Mouse (Mus musculus) MEL (cell line): Measurements from ENCODE around the gene Acadm. TPM values are rescaled to one million over a fixed set of nuclear protein-coding genes. Genes with fewer than 3 reads are reported as not detected.

Source experiments
- DNase-seq: peaks from one replicate; pipeline ENCODE4 v3.0.0; 2011; ENCODE audit warnings: low read depth, low spot score
- H3K27ac ChIP-seq: 2 replicates; pipeline ENCODE4 v1.5.1; 2012; ENCODE audit warnings: low read depth, mild to moderate bottlenecking, control low read depth, low read length, moderate library complexity; ENCODE audit not compliant: control insufficient read depth
- H3K27me3 ChIP-seq, 2 experiments: fragments of 150-350 bp in 1 of 2; sonication (generic) in 1 of 2; 2 replicates each; pipeline ENCODE4 v1.6.1; 2012; ENCODE audit warnings: low read length in 2 of 2, mild to moderate bottlenecking in 2 of 2, improper control_type of control experiment in 1 of 2, moderate library complexity in 1 of 2; ENCODE audit not compliant: insufficient read depth in 2 of 2, control insufficient read depth in 1 of 2
- H3K36me3 ChIP-seq, 2 experiments: 2 replicates each; pipeline ENCODE4 v1.6.1; 2012 to 2014; ENCODE audit warnings: low read length in 2 of 2, improper control_type of control experiment in 1 of 2, inconsistent platforms in 1 of 2, mild to moderate bottlenecking in 1 of 2; ENCODE audit not compliant: insufficient read depth in 2 of 2, control insufficient read depth in 1 of 2
- H3K4me1 ChIP-seq, 2 experiments: fragments of 150-350 bp in 1 of 2; sonication (generic) in 1 of 2; 2 replicates each; pipeline ENCODE4 v1.6.1; 2012; ENCODE audit warnings: low read length in 2 of 2, improper control_type of control experiment in 1 of 2, mild to moderate bottlenecking in 1 of 2; ENCODE audit not compliant: insufficient read depth in 2 of 2, control insufficient read depth in 1 of 2
- H3K4me3 ChIP-seq, 2 experiments: fragments of 150-350 bp in 1 of 2; sonication (generic) in 1 of 2; 2 replicates each; pipeline ENCODE4 v1.5.1; 2012; ENCODE audit warnings: low read depth in 2 of 2, low read length in 2 of 2, mild to moderate bottlenecking in 2 of 2, moderate library complexity in 2 of 2, control low read depth in 1 of 2, improper control_type of control experiment in 1 of 2; ENCODE audit not compliant: control insufficient read depth in 1 of 2, insufficient read depth in 1 of 2
- H3K79me2 ChIP-seq: 2 replicates; pipeline ENCODE4 v1.6.1; 2012; ENCODE audit warnings: mild to moderate bottlenecking, low read length, moderate library complexity; ENCODE audit not compliant: control insufficient read depth, poor library complexity, insufficient read depth
- H3K9ac ChIP-seq: 2 replicates; pipeline ENCODE4 v1.6.1; 2012; ENCODE audit warnings: low read depth, mild to moderate bottlenecking, control low read depth, low read length, moderate library complexity; ENCODE audit not compliant: control insufficient read depth, poor library complexity, severe bottlenecking
- H3K9me3 ChIP-seq: fragments of 150-350 bp; sonication (generic); replicated peaks from 2 replicates; pipeline ENCODE4 v1.6.1; 2012; ENCODE audit warnings: mild to moderate bottlenecking, low read length, improper control_type of control experiment, moderate library complexity; ENCODE audit not compliant: insufficient read depth
- CHD1 ChIP-seq: IDR thresholded peaks from 2 replicates; pipeline ENCODE4 v1.6.1; 2012; ENCODE audit warnings: low read depth, mild to moderate bottlenecking, inconsistent platforms, low read length, improper control_type of control experiment
- ELF1 ChIP-seq: IDR thresholded peaks from 2 replicates; pipeline ENCODE4 v1.6.1; 2014; ENCODE audit warnings: low read depth, mild to moderate bottlenecking, inconsistent platforms, low read length, improper control_type of control experiment, moderate library complexity
- EP300 ChIP-seq, 2 experiments: IDR thresholded peaks; 2 replicates each; pipeline ENCODE4 v1.6.1; 2011; ENCODE audit warnings: improper control_type of control experiment in 2 of 2, low read length in 2 of 2, low read depth in 1 of 2, mild to moderate bottlenecking in 1 of 2
- ETS1 ChIP-seq: IDR thresholded peaks from 2 replicates; pipeline ENCODE4 v1.6.1; 2012; ENCODE audit warnings: low read depth, mild to moderate bottlenecking, inconsistent platforms, low read length, improper control_type of control experiment, moderate library complexity
- GATA1 ChIP-seq: IDR thresholded peaks from 2 replicates; pipeline ENCODE4 v1.6.1; 2011; ENCODE audit warnings: low read depth, low read length, improper control_type of control experiment
- JUND ChIP-seq: IDR thresholded peaks from 2 replicates; pipeline ENCODE4 v1.6.1; 2011; ENCODE audit warnings: low read depth, mild to moderate bottlenecking, improper control_type of control experiment, low read length
- KAT2A ChIP-seq: conservative IDR thresholded peaks from 2 replicates; pipeline ENCODE4 v1.6.1; 2012; ENCODE audit warnings: low read depth, low read length, improper control_type of control experiment, inconsistent platforms
- MAFK ChIP-seq: IDR thresholded peaks from 2 replicates; pipeline ENCODE4 v1.6.1; 2011; ENCODE audit warnings: low read depth, mild to moderate bottlenecking, low read length, improper control_type of control experiment, borderline replicate concordance
- MAX ChIP-seq: IDR thresholded peaks from 2 replicates; pipeline ENCODE4 v1.6.1; 2011; ENCODE audit warnings: low read length, improper control_type of control experiment
- MXI1 ChIP-seq: IDR thresholded peaks from 2 replicates; pipeline ENCODE4 v1.6.1; 2011; ENCODE audit warnings: mild to moderate bottlenecking, low read depth, low read length, improper control_type of control experiment
- NELFE ChIP-seq: IDR thresholded peaks from 2 replicates; pipeline ENCODE4 v1.6.1; 2011; ENCODE audit warnings: low read depth, low read length, improper control_type of control experiment
- POLR2AphosphoS2 ChIP-seq: IDR thresholded peaks from 2 replicates; pipeline ENCODE4 v1.6.1; 2011; ENCODE audit warnings: low read length, improper control_type of control experiment
- POLR2AphosphoS5 ChIP-seq: IDR thresholded peaks from 2 replicates; pipeline ENCODE4 v1.6.1; 2012; ENCODE audit warnings: low read depth, borderline replicate concordance, mild to moderate bottlenecking, inconsistent platforms, low read length, moderate library complexity, mixed read lengths
- RAD21 ChIP-seq: IDR thresholded peaks from 2 replicates; pipeline ENCODE4 v1.6.1; 2011; ENCODE audit warnings: mild to moderate bottlenecking, low read depth, low read length, improper control_type of control experiment
- RCOR1 ChIP-seq: IDR thresholded peaks from 2 replicates; pipeline ENCODE4 v1.6.1; 2012; ENCODE audit warnings: low read depth, mild to moderate bottlenecking, inconsistent platforms, low read length, improper control_type of control experiment
- SIN3A ChIP-seq: IDR thresholded peaks from 2 replicates; pipeline ENCODE4 v1.6.1; 2012; ENCODE audit warnings: low read length, improper control_type of control experiment, inconsistent platforms
- SMC3 ChIP-seq: IDR thresholded peaks from 2 replicates; pipeline ENCODE4 v1.6.1; 2011; ENCODE audit warnings: low read depth, low read length, improper control_type of control experiment
- TCF12 ChIP-seq: IDR thresholded peaks from 2 replicates; pipeline ENCODE4 v1.6.1; 2014; ENCODE audit warnings: low read depth, mild to moderate bottlenecking, inconsistent platforms, low read length, improper control_type of control experiment, moderate library complexity
- USF1 ChIP-seq: IDR thresholded peaks from 2 replicates; pipeline ENCODE4 v1.6.1; 2014; ENCODE audit warnings: low read depth, mild to moderate bottlenecking, inconsistent platforms, low read length, improper control_type of control experiment, moderate library complexity
- ZC3H11A ChIP-seq: IDR thresholded peaks from 2 replicates; pipeline ENCODE4 v1.6.1; 2012; ENCODE audit warnings: low read depth, mild to moderate bottlenecking, inconsistent platforms, low read length, improper control_type of control experiment
- ZMIZ1 ChIP-seq: IDR thresholded peaks from 2 replicates; pipeline ENCODE4 v1.6.1; 2012; ENCODE audit warnings: low read depth, mild to moderate bottlenecking, inconsistent platforms, low read length, improper control_type of control experiment, moderate library complexity
- polyA plus RNA-seq, 2 experiments: library from polyadenylated mRNA; stranded (reverse) in 1 of 2; unstranded in 1 of 2; fragments of >175 nt in 1 of 2; fragments of >200 nt in 1 of 2; gene quantifications; 2 replicates each; pipeline versions ENCODE4 v1.2.1 to v1.2.4; 2012; ENCODE audit warnings: low replicate concordance in 2 of 2, low read depth in 1 of 2; ENCODE audit not compliant: insufficient read length in 2 of 2, insufficient read depth in 1 of 2, missing spikeins in 1 of 2
- total RNA-seq: library from RNA; depleted of rRNA; stranded (reverse); fragments of 300-350 nt; gene quantifications from 2 replicates; pipeline ENCODE4 v1.2.3, GENCODE M21; 2012

The Acadm gene
- total and polyA plus RNA-seq, 3 experiments, result 36.7 to 44.3 TPM; not detected in 1

DNA sequence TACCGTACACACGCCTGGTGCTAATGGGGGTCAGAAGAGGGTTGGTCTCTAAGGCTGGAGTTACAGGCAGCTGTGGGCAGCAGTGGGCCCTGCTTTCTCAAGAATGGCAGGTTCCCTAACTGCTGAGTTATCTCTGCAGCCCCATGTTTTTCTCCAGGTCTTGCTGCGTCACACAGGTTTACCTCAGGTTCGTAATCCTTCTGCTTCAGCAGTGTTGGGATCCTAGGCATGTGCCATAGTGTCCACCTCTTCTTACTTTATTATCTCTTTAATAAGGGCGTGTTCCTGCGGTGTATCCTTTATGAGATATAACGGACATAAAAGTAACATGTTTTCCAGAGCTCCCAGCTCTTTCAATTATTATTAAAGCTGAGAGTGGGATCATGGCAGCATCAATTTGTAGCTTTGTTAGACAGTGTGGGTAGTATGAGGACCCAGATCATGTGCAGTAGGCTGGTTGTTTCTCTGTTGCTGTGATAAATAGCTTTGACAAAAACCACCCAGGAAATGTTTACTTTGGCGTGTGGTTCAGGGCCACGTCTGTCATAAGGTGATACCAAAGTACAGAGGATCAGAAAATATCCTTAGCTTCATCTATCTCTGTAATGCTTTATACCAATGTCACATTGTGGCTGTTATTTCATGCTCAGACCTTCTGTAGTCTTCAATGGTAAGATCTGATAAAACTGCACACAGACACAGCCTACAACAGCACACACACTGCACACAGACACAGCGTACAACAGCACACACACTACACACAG, 23.1 kb downstream of the Acadm start (continued):
- TF ChIP-seq EP300 (IDR thresholded peaks at IDR 0.05; ENCODE audit: low read depth in 1 of 2, low read length in 2 of 2) (peak; percentile 47 to 57; a peak in 2 of 4 replicates), RCOR1 (0 out of 2 replicates have a peak, but pooled peaks have one; percentile 16), MAFK (no peak), SMC3 (no peak), JUND (no peak), RAD21 (no peak), POLR2AphosphoS2 (no peak), ETS1 (peak; percentile 37; the same call in 1 of the 2 replicates), USF1 (no peak), SIN3A (peak; percentile 55; the same call in 1 of the 2 replicates)

DNA sequence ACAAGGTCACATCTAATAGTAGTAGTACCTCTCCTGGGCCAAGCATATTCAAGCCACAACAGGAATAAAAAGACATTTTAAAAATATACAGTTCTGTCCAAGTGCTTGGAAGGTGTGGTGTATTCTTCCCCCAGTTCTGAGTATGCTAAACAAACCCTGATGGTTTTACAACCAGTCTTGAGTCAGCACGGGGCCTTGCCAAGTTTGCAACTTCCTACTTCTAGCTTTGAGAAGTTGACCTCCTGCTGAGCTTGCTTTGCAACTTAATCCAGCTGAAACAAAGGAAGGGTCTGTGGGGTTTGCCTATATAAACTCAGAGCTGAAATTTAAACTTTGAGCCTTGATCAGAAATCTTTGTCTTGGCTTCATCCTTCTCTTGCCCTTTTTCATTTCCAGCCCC, 27.2 kb downstream of the Acadm start:
- Histone ChIP-seq H3K36me3 (peaks cover 1 to 31% of the 10 kb centered on the region in 2 experiments; a peak in 3 of 4 replicates), H3K27ac (peak overlapping the region; percentile 64), H3K79me2 (peaks cover 8% of the 10 kb centered on the region), H3K4me1 (peaks cover 14 to 25% of the 10 kb centered on the region in 2 experiments), H3K4me3 (no peak overlapping the region), H3K27me3 (no peaks in the 10 kb centered on the region), H3K9ac (0 out of 2 replicates have a peak overlapping the region, but pooled peaks have one; percentile 28), H3K9me3 (no peaks in the 10 kb centered on the region)
- TF ChIP-seq MAX, result no peak
- no peak for TF ChIP-seq TCF12
- no peak for TF ChIP-seq ZMIZ1
- no peak for TF ChIP-seq SMC3
- no peak for TF ChIP-seq GATA1
- TF ChIP-seq ZC3H11A, result no peak
- TF ChIP-seq KAT2A, result no peak
- TF ChIP-seq USF1, result no peak
- TF ChIP-seq CHD1, result no peak
- TF ChIP-seq POLR2AphosphoS5, result no peak
- no peak for TF ChIP-seq RAD21
- TF ChIP-seq MXI1, result no peak
- no peak for TF ChIP-seq ELF1
- TF ChIP-seq RCOR1, result no peak
- no peak for TF ChIP-seq MAFK
- TF ChIP-seq NELFE, result no peak
- peak; percentile 92 for DNase-seq
